25 mouse cellular contexts compared by ENCODE assay signal in the genomic region with DNA sequence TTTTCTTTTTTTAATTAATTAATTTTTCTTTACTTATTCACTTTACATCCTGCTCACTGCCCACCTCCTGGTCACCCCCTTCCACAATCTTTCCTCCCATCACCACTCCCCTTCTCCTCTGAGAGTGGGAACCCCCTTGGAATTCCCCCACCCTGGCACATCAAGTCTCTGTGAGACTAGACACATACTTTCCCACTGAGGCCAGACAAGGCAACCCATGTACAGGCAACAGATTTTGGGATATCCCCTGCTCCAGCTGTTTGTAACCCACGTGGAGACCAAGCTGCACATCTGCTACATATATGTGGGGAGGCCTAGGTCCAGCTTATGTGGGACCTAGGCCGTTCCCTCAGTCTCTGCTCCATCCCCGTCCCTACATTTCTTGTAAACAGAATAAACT. TPM values are rescaled to one million over a fixed set of nuclear protein-coding genes. Genes with fewer than 3 reads are reported as not detected.
DNase-seq lines count a peak whose midpoint lies in the region; ATAC-seq and TF ChIP-seq lines count a peak whose summit lies in the region.
"Had no signal": no experiment of that assay in that cellular context is flagged by ENCODE, and none has a peak within 500 bp of the region (broad histone marks: within the 10 kb centered on the region; RNA-seq: fewer than 3 reads in every experiment).

No protein-coding gene starts in this region.

- WGBS in forebrain, embryonic 14.5 days = 78% methylated on average over 3 of the region's 3 CpGs

- H3K27me3 ChIP-seq in CH12.LX (replicated peaks) = no peaks in the 10 kb centered on the region
- H3K27me3 ChIP-seq in forebrain, embryonic 14.5 days (replicated peaks; ENCODE audit: control insufficient read depth, insufficient read depth, low read length) = no peaks in the 10 kb centered on the region
- H3K27me3 ChIP-seq: embryonic facial prominence, embryonic 13.5 days; embryonic facial prominence, embryonic 15.5 days; forebrain, embryonic 12.5 days; forebrain, embryonic 15.5 days had no signal

- ATAC-seq in forebrain, embryonic 14.5 days = no peak
- ATAC-seq: forebrain, embryonic 15.5 days; forebrain, postnatal 0 days had no signal

- H3K9ac ChIP-seq in CH12.LX (ENCODE audit: insufficient read depth, low read depth) = no peak overlapping the region
- H3K9ac ChIP-seq in forebrain, embryonic 14.5 days (ENCODE audit: low read length) = no peak overlapping the region
- H3K9ac ChIP-seq: embryonic facial prominence, embryonic 13.5 days; embryonic facial prominence, embryonic 15.5 days; forebrain, embryonic 12.5 days; forebrain, embryonic 15.5 days; forebrain, postnatal 0 days had no signal

- no peak for TF ChIP-seq RAD21 in CH12.LX (IDR thresholded peaks at IDR 0.05; ENCODE audit: low read depth, low read length)

- H3K9me3 ChIP-seq in CH12.LX (replicated peaks; ENCODE audit: low read length) = no peaks in the 10 kb centered on the region
- no peaks in the 10 kb centered on the region for H3K9me3 ChIP-seq in forebrain, embryonic 14.5 days (replicated peaks; ENCODE audit: control insufficient read depth, low read length)
- H3K9me3 ChIP-seq: embryonic facial prominence, embryonic 13.5 days; embryonic facial prominence, embryonic 15.5 days; forebrain, embryonic 10.5 days; forebrain, embryonic 12.5 days; forebrain, embryonic 15.5 days had no signal

- dilution Hi-C loops in CH12.LX (cut with MboI; ENCODE audit: extremely low pct_ligation_motif_present, extremely low pct_unique_long_range_greater_than_20kb, low sequenced_read_pairs) = no loop called here

- H3K4me2 ChIP-seq in CH12.LX (ENCODE audit: insufficient read depth, low read depth, poor library complexity, severe bottlenecking) = no peak overlapping the region
- H3K4me2 ChIP-seq in forebrain, embryonic 14.5 days (ENCODE audit: low read length) = no peak overlapping the region
- H3K4me2 ChIP-seq: embryonic facial prominence, embryonic 13.5 days; embryonic facial prominence, embryonic 15.5 days; forebrain, embryonic 12.5 days; forebrain, embryonic 15.5 days had no signal

- TF ChIP-seq EP300 in CH12.LX (IDR thresholded peaks at IDR 0.05; ENCODE audit: low read length) = peak; percentile 52; the same call in 1 of the 2 replicates

- no peak for TF ChIP-seq POLR2A in CH12.LX (IDR thresholded peaks at IDR 0.05; ENCODE audit: low read depth, low read length)

- no peak overlapping the region for H3K27ac ChIP-seq in CH12.LX (ENCODE audit: insufficient read depth, low read depth)
- no peak overlapping the region for H3K27ac ChIP-seq in forebrain, embryonic 14.5 days (ENCODE audit: low read depth, low read length)
- H3K27ac ChIP-seq: embryonic facial prominence, embryonic 13.5 days; embryonic facial prominence, embryonic 15.5 days; forebrain, embryonic 10.5 days; forebrain, embryonic 12.5 days; forebrain, embryonic 15.5 days had no signal

- no peak for TF ChIP-seq CTCF in CH12.LX (conservative IDR thresholded peaks at IDR 0.05 in 1 of 2, IDR thresholded peaks at IDR 0.05 in 1 of 2; ENCODE audit: low read depth in 2 of 2, low read length in 2 of 2)

- H3K79me2 ChIP-seq in CH12.LX (replicated peaks; ENCODE audit: control insufficient read depth, extremely low read depth, insufficient read depth, poor library complexity, severe bottlenecking) = no peaks in the 10 kb centered on the region

- DNase-seq in CD4-positive, CD25-positive, alpha-beta regulatory T cell, adult 2 months (ENCODE audit: low read depth, low spot score) = peak; percentile 56
- peak; percentile 54 for DNase-seq in CH12.LX (ENCODE audit: extremely low read depth)
- DNase-seq in induced T-regulatory cell, adult 2 months (ENCODE audit: low read depth) = peak; percentile 40
- no peak for DNase-seq in adrenal gland, postnatal 25 days
- DNase-seq in forebrain, embryonic 14.5 days (ENCODE audit: low spot score) = no peak
- no peak for DNase-seq in heart, adult 8-10 months (ENCODE audit: low spot score)
- no peak for DNase-seq in thymus, postnatal 36 days
- DNase-seq: adrenal gland, adult 8-10 months; adrenal gland, postnatal 14 days; cerebellum, adult 11 months; cerebellum, adult 18-20 months; cerebellum, adult 8-10 months; cerebellum, adult 9-11 months; cerebellum, postnatal 14 days; cerebellum, postnatal 36 days; embryo, embryonic 11 days; forebrain, postnatal 0 days had no signal

- H3K4me3 ChIP-seq in CH12.LX (replicated peaks in 1 of 3; ENCODE audit: low read depth in 2 of 3, low read length in 2 of 3, poor library complexity in 1 of 3) = no peak overlapping the region
- no peak overlapping the region for H3K4me3 ChIP-seq in forebrain, embryonic 14.5 days (ENCODE audit: low read depth, low read length)
- H3K4me3 ChIP-seq: embryonic facial prominence, embryonic 13.5 days; embryonic facial prominence, embryonic 15.5 days; erythroblast, embryonic 14.5 days; forebrain, embryonic 10.5 days; forebrain, embryonic 12.5 days; forebrain, embryonic 15.5 days had no signal

- in situ Hi-C loops in CH12.LX (cut with MboI; ENCODE audit: low pct_ligation_motif_present, low pct_unique_long_range_greater_than_20kb, low sequenced_read_pairs) = no loop called here

- no peaks in the 10 kb centered on the region for H3K36me3 ChIP-seq in CH12.LX (replicated peaks in 1 of 2; ENCODE audit: control insufficient read depth in 1 of 2, insufficient read depth in 1 of 2, low read length in 1 of 2)
- H3K36me3 ChIP-seq in forebrain, embryonic 14.5 days (ENCODE audit: control insufficient read depth, insufficient read depth, low read length) = no peaks in the 10 kb centered on the region
- H3K36me3 ChIP-seq: embryonic facial prominence, embryonic 13.5 days; embryonic facial prominence, embryonic 15.5 days; forebrain, embryonic 10.5 days; forebrain, embryonic 12.5 days; forebrain, embryonic 15.5 days had no signal

- H3K4me1 ChIP-seq in CH12.LX (ENCODE audit: control insufficient read depth in 1 of 2, insufficient read depth in 2 of 2) = peaks cover 20 to 43% of the 10 kb centered on the region in 2 experiments
- H3K4me1 ChIP-seq in forebrain, embryonic 14.5 days (ENCODE audit: control insufficient read depth, insufficient read depth, low read length) = no peaks in the 10 kb centered on the region
- H3K4me1 ChIP-seq: embryonic facial prominence, embryonic 13.5 days; embryonic facial prominence, embryonic 15.5 days; forebrain, embryonic 10.5 days; forebrain, embryonic 12.5 days; forebrain, embryonic 15.5 days had no signal

TF ChIP-seq in CH12.LX, 34 proteins besides CTCF, POLR2A, EP300 and RAD21:
- 0 out of 2 replicates have a peak, but pooled peaks have one; percentile 33 for TF ChIP-seq MAX (IDR thresholded peaks at IDR 0.05; ENCODE audit: low read length)
- no peak for TF ChIP-seq MXI1 (IDR thresholded peaks at IDR 0.05; ENCODE audit: low read depth, low read length)
- TF ChIP-seq TCF12 (IDR thresholded peaks at IDR 0.05; ENCODE audit: low read depth, low read length) = peak; percentile 30; the same call in 1 of the 2 replicates
- TF ChIP-seq NELFE (IDR thresholded peaks at IDR 0.05; ENCODE audit: low read depth, low read length) = no peak
- no peak for TF ChIP-seq POLR2AphosphoS2 (IDR thresholded peaks at IDR 0.05; ENCODE audit: low read depth, low read length)
- no peak for TF ChIP-seq PAX5 (IDR thresholded peaks at IDR 0.05; ENCODE audit: low read length)
- no peak for TF ChIP-seq ELF1 (IDR thresholded peaks at IDR 0.05; ENCODE audit: low read depth, low read length)
- TF ChIP-seq IRF4 (IDR thresholded peaks at IDR 0.05; ENCODE audit: low read depth, low read length) = 0 out of 2 replicates have a peak, but pooled peaks have one; percentile 9
- TF ChIP-seq BHLHE40 (IDR thresholded peaks at IDR 0.05; ENCODE audit: low read depth, low read length) = peak; percentile 52
- no peak for TF ChIP-seq E2F4 (IDR thresholded peaks at IDR 0.05; ENCODE audit: insufficient replicate concordance, low read depth, low read length)
- peak; percentile 75 for TF ChIP-seq ETS1 (conservative IDR thresholded peaks at IDR 0.05; ENCODE audit: low read depth, low read length)
- TF ChIP-seq USF1 (IDR thresholded peaks at IDR 0.05; ENCODE audit: low read depth, low read length) = no peak
- no peak for TF ChIP-seq GABPA (IDR thresholded peaks at IDR 0.05; ENCODE audit: insufficient replicate concordance, low read depth, low read length)
- TF ChIP-seq MAFK (IDR thresholded peaks at IDR 0.05; ENCODE audit: insufficient replicate concordance, low read length) = no peak
- TF ChIP-seq SMC3 (IDR thresholded peaks at IDR 0.05; ENCODE audit: low read depth, low read length) = no peak
- TF ChIP-seq JUN (IDR thresholded peaks at IDR 0.05; ENCODE audit: insufficient read depth, low read depth, low read length) = no peak

RNA-seq across cellular contexts. Expression of gene Ptger2, which starts 46.3 kb away (rescaled TPM):
- not detected in 2 replicates for total RNA-seq in CH12.LX (2012; rRNA removed)
- total RNA-seq in CH12.LX (2014; rRNA removed) = not detected in 2 replicates
- polyA plus RNA-seq in CH12.LX (2012; ENCODE audit: insufficient read length, low read depth) = not detected in 2 replicates
- total RNA-seq in adrenal gland, postnatal 25 days (2021) = 0.38 and 0.49 TPM in 2 replicates
- polyA plus RNA-seq in forebrain, embryonic 14.5 days (2014; fragmentation: Nextera tagmentation; extraction: Ambion mirVana) = 0.22 and 0.27 TPM in 2 replicates
- under 1 TPM; 0.11 to 0.28 (median 0.18) TPM for total RNA-seq in heart, adult 8-10 months (2022)
- total RNA-seq: MEL had no signal
- polyA plus RNA-seq: C2C12; forebrain, embryonic 10.5 days had no signal

Comparison
In these comparisons a context has a peak if more than half of its experiments do, and no peak if none do; other contexts are left out.
1. DNase-seq: peak in CD4-positive, CD25-positive, alpha-beta regulatory T cell, adult 2 months (single experiment), CH12.LX (single experiment) and induced T-regulatory cell, adult 2 months (single experiment); none in adrenal gland, postnatal 25 days (single experiment), forebrain, embryonic 14.5 days (single experiment), heart, adult 8-10 months (single experiment) and thymus, postnatal 36 days (0 of 2).